Mouse (Mus musculus): ENCODE results near the gene Hist1h2ao.
A peak's percentile ranks its signal among the peaks of the same experiment; 100 is the strongest.
"Not testable (repeated sequence)": the region's sequence is repeated elsewhere in the genome, so short reads cannot be mapped to it uniquely, and the experiment has no call there.

Gene Hist1h2ao

GRCm38 (mm10) chr13:21811074-21811473 is 809 bp downstream of the Hist1h2ao start:
- DNase-seq (ENCODE audit: low spot score in 2 of 2) = not testable (repeated sequence)

- peak; percentile 36 to 42 for DNase-seq (ENCODE audit: low spot score in 2 of 2)
These were observed 1.3 kb downstream of the Hist1h2ao start, which contains the start of gene Hist1h4m for GRCm38 (mm10) chr13:21811539-21811938. TSS of gene Hist1h4m (plus strand) at chr13:21811746.

- DNase-seq (ENCODE audit: low spot score in 2 of 2) = not testable (repeated sequence)
These were observed 1.8 kb downstream of the Hist1h2ao start for GRCm38 (mm10) chr13:21812092-21812491.

DNA sequence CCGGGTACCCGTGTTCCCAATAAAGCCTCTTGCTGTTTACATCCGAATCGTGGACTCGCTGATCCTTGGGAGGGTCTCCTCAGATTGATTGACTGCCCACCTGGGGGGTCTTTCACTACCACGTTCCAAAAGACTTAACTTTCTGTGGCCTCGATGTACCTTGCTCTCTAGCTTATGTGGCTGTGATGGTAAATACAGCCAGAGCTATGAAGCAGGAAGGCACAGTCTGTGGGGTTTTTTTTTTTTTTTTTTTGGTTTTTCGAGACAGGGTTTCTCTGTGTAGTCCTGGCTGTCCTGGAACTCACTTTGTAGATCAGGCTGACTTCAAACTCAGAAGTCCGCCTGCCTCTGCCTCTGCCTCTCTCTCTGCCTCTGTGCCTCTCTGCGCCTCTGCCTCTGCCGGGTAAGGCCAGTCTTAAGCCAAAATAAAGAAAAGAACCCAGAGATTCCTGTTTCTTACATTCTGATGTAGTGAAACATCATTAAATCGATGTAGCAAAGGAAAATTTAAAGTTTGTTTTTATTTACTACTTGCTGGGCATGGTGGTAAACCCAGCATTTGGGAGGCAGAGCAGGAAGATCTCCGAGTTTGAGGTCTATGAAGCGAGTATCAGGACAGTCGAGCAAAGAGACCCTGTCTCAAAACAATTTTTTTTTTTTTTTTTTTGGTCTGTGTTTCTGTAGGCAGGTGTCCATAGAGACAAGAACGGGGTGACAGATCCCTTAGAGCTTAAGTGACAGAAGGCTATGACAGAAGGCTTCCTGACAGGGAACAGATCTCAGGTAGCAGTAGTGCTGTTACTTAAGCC is 10.0 kb downstream of the Hist1h2ao start:
- DNase-seq (ENCODE audit: low spot score in 2 of 2) = not testable (repeated sequence)

GRCm38 (mm10) chr13:21828511-21828910 is 18.2 kb downstream of the Hist1h2ao start:
- DNase-seq (ENCODE audit: low spot score in 2 of 2) = no peak

GRCm38 (mm10) chr13:21830344-21830743 is 20.1 kb downstream of the Hist1h2ao start:
- DNase-seq (ENCODE audit: low spot score in 2 of 2) = no peak

- DNase-seq (ENCODE audit: low spot score in 2 of 2) = not testable (repeated sequence)
These were observed 21.4 kb downstream of the Hist1h2ao start, which contains the start of gene Hist1h4n for GRCm38 (mm10) chr13:21831418-21832394. TSS of gene Hist1h4n (minus strand) at chr13:21832196.

GRCm38 (mm10) chr13:21833461-21833860 is 23.2 kb downstream of the Hist1h2ao start, which contains the start of the genes Hist1h2ap and Hist1h2br:
TSS of gene Hist1h2ap (minus strand) at chr13:21833507.
TSS of gene Hist1h2br (plus strand) at chr13:21833743.
- DNase-seq (ENCODE audit: low spot score in 2 of 2) = not testable (repeated sequence)

GRCm38 (mm10) chr13:21840508-21840907 is 30.2 kb downstream of the Hist1h2ao start:
- not testable (repeated sequence) for DNase-seq (ENCODE audit: low spot score in 2 of 2)

GRCm38 (mm10) chr13:21846356-21846755 is 36.1 kb downstream of the Hist1h2ao start:
- not testable (repeated sequence) for DNase-seq (ENCODE audit: low spot score in 2 of 2)

DNA sequence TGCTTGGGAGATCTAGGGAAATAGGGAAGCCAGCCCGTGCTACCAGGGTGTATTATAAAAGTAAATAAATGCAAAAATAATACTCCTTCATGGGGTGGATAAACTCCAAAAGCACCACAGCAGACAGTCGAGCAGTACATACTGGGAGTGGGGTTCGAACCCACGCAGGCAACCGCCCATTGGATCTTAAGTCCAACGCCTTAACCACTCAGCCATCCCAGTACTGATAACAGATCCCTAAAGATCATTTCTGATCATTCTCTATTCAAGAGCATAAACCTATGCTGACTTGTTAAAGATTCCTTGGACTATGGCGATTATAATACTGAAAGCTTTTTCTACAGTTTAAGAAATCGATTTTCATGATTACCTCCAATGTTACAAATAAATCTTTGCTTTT is 37.6 kb downstream of the Hist1h2ao start:
- DNase-seq (ENCODE audit: low spot score in 2 of 2) = no peak

DNA sequence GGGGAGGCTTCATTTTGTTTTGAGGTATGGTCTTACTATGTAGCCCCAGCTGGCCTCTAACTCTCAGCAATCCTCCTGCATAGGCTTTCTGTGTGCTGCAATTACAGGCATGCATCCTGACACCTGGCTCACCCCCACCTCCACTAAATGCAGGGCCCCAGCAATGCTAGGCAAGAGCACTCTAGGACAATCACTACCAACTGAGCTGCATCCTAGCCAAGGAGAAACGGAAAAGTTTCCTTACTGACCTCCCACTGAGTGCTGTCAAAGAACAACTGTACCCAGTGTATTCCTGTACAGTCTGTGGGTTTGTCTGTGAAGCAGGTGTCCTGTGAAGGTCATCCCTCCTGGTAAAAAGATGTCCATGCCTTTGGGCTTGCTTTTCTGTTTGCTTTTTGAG is 40.4 kb downstream of the Hist1h2ao start:
- not testable (repeated sequence) for DNase-seq (ENCODE audit: low spot score in 2 of 2)

DNA sequence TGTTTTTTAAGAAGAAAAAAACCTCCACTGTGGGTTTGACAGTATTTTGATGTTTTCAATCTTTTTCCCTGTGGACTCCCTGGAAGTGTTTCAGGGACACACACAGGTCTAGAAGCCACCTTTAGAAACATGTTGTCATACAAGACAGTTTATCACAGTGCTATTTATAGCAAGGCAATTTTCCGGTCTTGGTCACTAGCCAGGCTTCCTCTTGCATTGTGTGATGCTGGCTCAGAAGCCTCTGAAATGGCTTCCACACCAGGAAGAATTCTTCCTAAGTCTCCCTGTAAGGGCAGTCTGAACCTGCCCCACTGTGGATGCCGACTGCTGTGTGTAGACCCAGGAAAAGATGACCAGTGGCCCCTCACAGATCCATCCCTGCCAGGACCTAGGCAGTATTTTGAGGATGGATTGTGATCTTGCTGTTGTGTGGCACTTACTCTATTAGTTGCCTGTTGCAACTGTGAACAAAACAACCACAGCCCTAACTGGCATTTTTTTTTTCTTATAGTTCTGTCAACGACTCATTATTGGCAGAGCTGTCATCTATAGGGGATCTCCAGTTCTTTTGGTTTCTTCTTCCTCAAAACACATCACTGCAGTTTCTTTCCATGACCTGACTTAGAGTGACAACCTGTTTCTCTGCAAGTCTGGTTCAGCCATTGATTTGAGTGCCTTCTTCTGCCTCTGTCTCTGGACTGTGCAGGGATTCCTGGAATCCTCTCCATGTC is 42.1 kb downstream of the Hist1h2ao start:
- DNase-seq (ENCODE audit: low spot score in 2 of 2) = no peak

DNA sequence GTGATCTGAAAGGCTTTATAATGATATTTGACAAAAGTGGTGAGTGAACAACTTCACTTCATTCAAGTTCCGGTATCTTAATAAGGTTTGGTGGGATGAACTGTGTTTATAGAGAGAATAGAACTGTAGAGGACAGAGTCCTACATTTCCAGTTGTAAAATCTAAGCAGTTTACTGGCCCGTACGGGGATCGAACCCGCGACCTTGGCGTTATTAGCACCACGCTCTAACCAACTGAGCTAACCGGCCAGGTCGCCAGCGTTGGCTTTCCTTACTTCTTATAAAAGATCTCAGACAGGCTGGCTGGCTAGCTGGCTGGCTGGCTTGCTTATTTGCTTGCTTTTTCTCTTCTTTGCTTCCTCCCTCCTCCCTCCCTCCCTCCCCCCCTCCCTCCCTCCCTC is 44.9 kb downstream of the Hist1h2ao start:
- peak; percentile 55 for DNase-seq (ENCODE audit: low spot score in 2 of 2)

GRCm38 (mm10) chr13:21855698-21856162 is 45.5 kb downstream of the Hist1h2ao start:
- DNase-seq (ENCODE audit: low spot score in 2 of 2) = no peak
